Mouse (Mus musculus): ENCODE data around the gene Zfp771.

GRCm38 (mm10) chr7:127289306-127289705 lies 45.2 kb downstream of the Zfp771 start:
- TF ChIP-seq POLR2A (IDR thresholded peaks at IDR 0.05; ENCODE audit: borderline replicate concordance, control insufficient read depth, low read depth, low read length) = no peak
- TF ChIP-seq CTCF (IDR thresholded peaks at IDR 0.05; ENCODE audit: control insufficient read depth, insufficient read depth, low read length) = no peak
